Mouse (Mus musculus) midbrain, embryonic 13.5 days (tissue): ENCODE data around the gene Coa5. TPM values are rescaled to one million over a fixed set of nuclear protein-coding genes. Genes with fewer than 3 reads are reported as not detected.

Experiments used
- ATAC-seq: fragments of 200-750 bp; cut with Nextera tagmentation; 2 replicates; pipeline ENCODE4 v1.8.0; 2017; ENCODE audit warnings: mild to moderate bottlenecking, moderate TSS enrichment, moderate library complexity
- H3K27ac ChIP-seq: fragments of 300-500 bp; sonication (generic); 2 replicates; pipeline ENCODE4 v1.5.1; 2015; ENCODE audit warnings: inconsistent platforms, mild to moderate bottlenecking, moderate library complexity
- H3K27me3 ChIP-seq: fragments of 300-500 bp; sonication (generic); 2 replicates; pipeline ENCODE4 v1.6.1; 2015; ENCODE audit warnings: mild to moderate bottlenecking, inconsistent platforms
- H3K36me3 ChIP-seq: fragments of 300-500 bp; sonication (generic); 2 replicates; pipeline ENCODE4 v1.6.1; 2015; ENCODE audit warnings: mild to moderate bottlenecking, inconsistent platforms
- H3K4me1 ChIP-seq: fragments of 300-500 bp; sonication (generic); replicated peaks from 2 replicates; pipeline ENCODE4 v1.6.1; 2015; ENCODE audit warnings: inconsistent platforms
- H3K4me2 ChIP-seq: fragments of 300-500 bp; sonication (generic); replicated peaks from 2 replicates; pipeline ENCODE4 v1.6.1; 2015; ENCODE audit warnings: moderate library complexity, mild to moderate bottlenecking, inconsistent platforms
- H3K4me3 ChIP-seq: fragments of 300-500 bp; sonication (generic); replicated peaks from 2 replicates; pipeline ENCODE4 v1.5.1; 2015; ENCODE audit warnings: mild to moderate bottlenecking, inconsistent platforms
- H3K9ac ChIP-seq: fragments of 300-500 bp; sonication (generic); replicated peaks from 2 replicates; pipeline ENCODE4 v1.6.1; 2015; ENCODE audit warnings: mild to moderate bottlenecking, inconsistent platforms
- H3K9me3 ChIP-seq: fragments of 300-500 bp; sonication (generic); 2 replicates; pipeline ENCODE4 v1.6.1; 2016; ENCODE audit warnings: mild to moderate bottlenecking, inconsistent platforms
- WGBS: fragments of 180-500 bp; shearing (Covaris S2); methylation state at CpG from one replicate; pipeline ENCODE4 v1.1.7; 2015; 5-methylcytosine and 5-hydroxymethylcytosine counted together
- polyA plus RNA-seq: library from polyadenylated mRNA; unstranded; fragments of >200 nt; fragmentation: Nextera tagmentation; extraction: Ambion mirVana; gene quantifications from 2 replicates; pipeline ENCODE4 v1.2.1, GENCODE M21; 2015

Gene Coa5
- polyA plus RNA-seq, 1 experiment from 2014 or later: 52.8 TPM

GRCm38 (mm10) chr1:37415394-37415793 lies 14.5 kb downstream of the Coa5 start:
- Histone ChIP-seq H3K4me1 (no peaks in the 10 kb centered on the region), H3K36me3 (peaks cover 36% of the 10 kb centered on the region), H3K9me3 (no peaks in the 10 kb centered on the region), H3K4me2 (no peak overlapping the region), H3K27ac (no peak overlapping the region), H3K27me3 (no peaks in the 10 kb centered on the region), H3K4me3 (no peak overlapping the region), H3K9ac (no peak overlapping the region)
- 94% methylated on average over 1 of the region's 1 CpGs for WGBS
- no peak for ATAC-seq

GRCm38 (mm10) chr1:37409647-37410046 lies 20.3 kb downstream of the Coa5 start:
- Histone ChIP-seq H3K9ac (no peak overlapping the region), H3K36me3 (peaks cover 13% of the 10 kb centered on the region; the same call in 1 of the 2 replicates), H3K4me2 (no peak overlapping the region), H3K9me3 (no peaks in the 10 kb centered on the region), H3K4me1 (no peaks in the 10 kb centered on the region), H3K27ac (no peak overlapping the region), H3K27me3 (no peaks in the 10 kb centered on the region), H3K4me3 (no peak overlapping the region)
- ATAC-seq: no peak

DNA sequence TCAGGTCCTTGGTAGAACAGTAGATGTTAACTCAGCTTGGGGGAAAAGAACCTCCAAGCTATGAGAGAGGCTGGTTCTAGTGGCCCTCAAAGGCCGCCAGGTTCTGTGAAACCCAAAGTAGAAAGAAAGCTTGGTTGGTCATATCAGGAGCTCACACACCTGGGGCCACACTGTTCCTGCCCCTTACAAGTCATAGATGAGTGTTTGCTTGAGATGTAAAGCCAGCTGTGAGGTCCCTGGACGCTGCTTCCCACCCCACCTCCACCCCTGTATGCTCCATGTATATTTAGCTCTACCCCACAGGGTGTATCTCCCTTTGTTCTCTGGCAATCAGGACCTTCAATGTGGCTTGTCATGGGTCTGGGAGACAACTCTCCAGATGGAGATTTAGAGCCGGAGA lies 21.2 kb downstream of the Coa5 start:
- WGBS: 80% methylated on average over 3 of the region's 3 CpGs
- no peaks in the 10 kb centered on the region for H3K9me3 ChIP-seq
- H3K4me3 ChIP-seq: no peak overlapping the region
- no peak for ATAC-seq
- no peak overlapping the region for H3K4me2 ChIP-seq
- no peak overlapping the region for H3K27ac ChIP-seq
- H3K36me3 ChIP-seq: peaks cover 14% of the 10 kb centered on the region; the same call in 1 of the 2 replicates
- H3K9ac ChIP-seq: no peak overlapping the region
- H3K4me1 ChIP-seq: no peaks in the 10 kb centered on the region
- no peaks in the 10 kb centered on the region for H3K27me3 ChIP-seq

DNA sequence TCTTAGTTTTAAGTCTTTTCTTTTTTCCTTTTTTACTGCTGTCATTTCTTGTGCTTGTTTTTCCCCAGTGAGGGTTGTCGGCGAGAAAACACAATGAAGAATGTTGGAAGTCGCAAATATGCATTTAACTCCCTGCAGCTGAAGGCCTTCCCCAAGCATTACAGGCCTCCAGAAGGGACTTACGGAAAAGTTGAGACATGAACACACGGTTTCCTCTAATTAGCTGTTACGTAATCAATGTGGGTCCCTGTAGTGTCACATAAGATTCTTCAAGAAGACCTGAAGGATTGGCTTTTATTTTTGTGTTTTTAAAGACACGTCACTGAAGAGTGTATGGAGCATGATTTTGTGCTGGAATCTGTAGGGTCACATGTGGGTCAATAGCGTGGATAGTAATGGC lies 21.8 kb downstream of the Coa5 start:
- H3K4me3 ChIP-seq: no peak overlapping the region
- ATAC-seq: no peak
- H3K27ac ChIP-seq: no peak overlapping the region
- no peaks in the 10 kb centered on the region for H3K9me3 ChIP-seq
- H3K27me3 ChIP-seq: no peaks in the 10 kb centered on the region
- H3K4me1 ChIP-seq: no peaks in the 10 kb centered on the region
- peaks cover 14% of the 10 kb centered on the region; the same call in 1 of the 2 replicates for H3K36me3 ChIP-seq
- WGBS: 92% methylated on average over 8 of the region's 8 CpGs
- H3K9ac ChIP-seq: no peak overlapping the region
- H3K4me2 ChIP-seq: no peak overlapping the region

DNA sequence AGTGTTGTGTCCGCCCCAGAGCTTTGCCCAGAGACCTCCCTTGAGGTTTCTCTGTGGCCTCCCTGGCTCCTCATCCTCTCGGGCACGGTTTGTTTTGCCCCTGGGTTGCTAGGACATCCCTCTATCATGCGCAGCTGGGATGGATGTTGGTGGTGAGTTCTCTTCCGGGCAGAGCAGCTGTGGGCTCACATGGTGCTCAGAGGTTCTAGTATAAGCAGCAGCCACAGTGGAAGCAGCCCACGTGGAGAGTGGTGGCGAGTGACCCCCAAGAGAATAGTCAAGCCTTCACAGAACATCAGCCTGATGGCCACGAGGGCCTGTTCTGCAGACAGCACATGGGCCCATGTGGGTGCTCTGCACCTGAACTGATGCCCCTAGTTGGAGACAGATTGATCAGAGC lies 22.7 kb downstream of the Coa5 start:
- H3K27ac ChIP-seq: no peak overlapping the region
- WGBS: 86% methylated on average over 8 of the region's 8 CpGs
- no peak for ATAC-seq
- no peak overlapping the region for H3K4me3 ChIP-seq
- no peak overlapping the region for H3K4me2 ChIP-seq
- H3K9me3 ChIP-seq: no peaks in the 10 kb centered on the region
- no peaks in the 10 kb centered on the region for H3K4me1 ChIP-seq
- H3K36me3 ChIP-seq: peaks cover 18% of the 10 kb centered on the region; the same call in 1 of the 2 replicates
- no peak overlapping the region for H3K9ac ChIP-seq
- no peaks in the 10 kb centered on the region for H3K27me3 ChIP-seq

GRCm38 (mm10) chr1:37405137-37405536 lies 24.8 kb downstream of the Coa5 start:
- H3K27me3 ChIP-seq: no peaks in the 10 kb centered on the region
- no peaks in the 10 kb centered on the region for H3K4me1 ChIP-seq
- H3K9ac ChIP-seq: no peak overlapping the region
- no peak for ATAC-seq
- no peak overlapping the region for H3K27ac ChIP-seq
- 82% methylated on average over 2 of the region's 2 CpGs for WGBS
- no peaks in the 10 kb centered on the region for H3K9me3 ChIP-seq
- no peak overlapping the region for H3K4me2 ChIP-seq
- H3K36me3 ChIP-seq: peaks cover 24% of the 10 kb centered on the region
- no peak overlapping the region for H3K4me3 ChIP-seq

- Histone ChIP-seq H3K4me3 (no peak overlapping the region), H3K9ac (no peak overlapping the region), H3K9me3 (no peaks in the 10 kb centered on the region), H3K27ac (no peak overlapping the region), H3K4me2 (no peak overlapping the region), H3K27me3 (no peaks in the 10 kb centered on the region), H3K36me3 (peaks cover 42% of the 10 kb centered on the region), H3K4me1 (0 out of 2 replicates have a peak, but pooled peaks cover 6% of the 10 kb centered on the region)
- WGBS: 63% methylated on average over 4 of the region's 4 CpGs
- 0 out of 2 replicates have a peak, but pooled peaks have one; percentile 55 for ATAC-seq
These were observed 28.2 kb downstream of the Coa5 start for GRCm38 (mm10) chr1:37401687-37402086.

DNA sequence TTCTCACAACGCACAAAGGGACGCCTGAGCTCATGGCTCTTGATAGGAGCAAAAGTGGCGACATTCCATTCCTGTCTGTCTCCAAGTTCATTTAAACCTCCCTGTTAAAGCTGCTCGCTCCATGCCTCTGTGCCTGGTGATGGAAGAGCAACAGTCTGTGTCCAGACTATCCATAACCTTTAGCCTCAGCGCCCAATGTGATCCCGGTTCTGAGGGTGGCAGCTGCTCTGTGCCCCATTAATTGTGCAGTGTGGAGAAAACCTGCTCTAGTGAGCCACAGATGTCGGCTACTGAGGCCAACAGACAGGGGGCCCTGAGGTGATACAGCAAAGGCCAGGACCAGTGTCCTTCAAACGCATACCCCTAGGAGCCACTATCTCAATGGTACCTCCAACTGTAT lies 30.2 kb downstream of the Coa5 start:
- H3K27me3 ChIP-seq: no peaks in the 10 kb centered on the region
- no peak overlapping the region for H3K27ac ChIP-seq
- H3K9ac ChIP-seq: no peak overlapping the region
- 0 out of 2 replicates have a peak, but pooled peaks cover 6% of the 10 kb centered on the region for H3K4me1 ChIP-seq
- no peak for ATAC-seq
- H3K4me2 ChIP-seq: no peak overlapping the region
- H3K9me3 ChIP-seq: no peaks in the 10 kb centered on the region
- no peak overlapping the region for H3K4me3 ChIP-seq
- peaks cover 58% of the 10 kb centered on the region for H3K36me3 ChIP-seq
- WGBS: 75% methylated on average over 8 of the region's 8 CpGs

DNA sequence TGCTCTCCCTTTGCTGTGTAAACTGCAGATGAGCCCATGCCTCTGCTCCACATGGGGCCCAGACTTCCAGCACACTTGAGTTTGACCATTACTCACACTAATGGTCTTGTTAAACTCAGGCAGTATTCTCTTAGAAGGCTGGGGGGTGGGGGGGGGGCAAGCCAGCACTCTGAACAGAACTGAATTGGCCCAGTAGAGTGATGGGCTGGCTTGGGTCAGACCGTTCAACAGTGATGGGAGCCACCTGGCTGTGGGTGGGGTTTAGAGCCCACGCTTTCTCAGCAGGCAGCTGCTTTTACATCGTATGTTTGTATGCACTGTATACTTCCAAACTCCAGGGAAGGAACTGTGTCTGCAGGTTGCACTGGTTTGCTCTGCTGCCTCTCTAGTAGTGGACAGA lies 30.9 kb downstream of the Coa5 start:
- no peak overlapping the region for H3K4me2 ChIP-seq
- 0 out of 2 replicates have a peak, but pooled peaks have one; percentile 24 for ATAC-seq
- no peak overlapping the region for H3K27ac ChIP-seq
- H3K36me3 ChIP-seq: peaks cover 63% of the 10 kb centered on the region
- no peaks in the 10 kb centered on the region for H3K27me3 ChIP-seq
- H3K9ac ChIP-seq: peak overlapping the region; percentile 6; the same call in 1 of the 2 replicates
- 0 out of 2 replicates have a peak, but pooled peaks cover 6% of the 10 kb centered on the region for H3K4me1 ChIP-seq
- H3K4me3 ChIP-seq: no peak overlapping the region
- WGBS: 81% methylated on average over 3 of the region's 3 CpGs
- no peaks in the 10 kb centered on the region for H3K9me3 ChIP-seq

GRCm38 (mm10) chr1:37396481-37396880 lies 33.4 kb downstream of the Coa5 start:
- H3K9ac ChIP-seq: no peak overlapping the region
- ATAC-seq: no peak
- no peak overlapping the region for H3K27ac ChIP-seq
- no peaks in the 10 kb centered on the region for H3K27me3 ChIP-seq
- 75% methylated on average over 1 of the region's 1 CpGs for WGBS
- no peak overlapping the region for H3K4me2 ChIP-seq
- 0 out of 2 replicates have a peak, but pooled peaks cover 6% of the 10 kb centered on the region for H3K4me1 ChIP-seq
- H3K4me3 ChIP-seq: no peak overlapping the region
- H3K36me3 ChIP-seq: peaks cover 77% of the 10 kb centered on the region
- H3K9me3 ChIP-seq: no peaks in the 10 kb centered on the region

- H3K4me2 ChIP-seq: no peak overlapping the region
- no peak overlapping the region for H3K4me3 ChIP-seq
- 73% methylated on average over 5 of the region's 5 CpGs for WGBS
- H3K4me1 ChIP-seq: no peaks in the 10 kb centered on the region
- peaks cover 84% of the 10 kb centered on the region for H3K36me3 ChIP-seq
- no peak overlapping the region for H3K9ac ChIP-seq
- H3K27me3 ChIP-seq: no peaks in the 10 kb centered on the region
- ATAC-seq: no peak
- no peak overlapping the region for H3K27ac ChIP-seq
- H3K9me3 ChIP-seq: no peaks in the 10 kb centered on the region
These were observed 36.7 kb downstream of the Coa5 start for GRCm38 (mm10) chr1:37393174-37393573.

DNA sequence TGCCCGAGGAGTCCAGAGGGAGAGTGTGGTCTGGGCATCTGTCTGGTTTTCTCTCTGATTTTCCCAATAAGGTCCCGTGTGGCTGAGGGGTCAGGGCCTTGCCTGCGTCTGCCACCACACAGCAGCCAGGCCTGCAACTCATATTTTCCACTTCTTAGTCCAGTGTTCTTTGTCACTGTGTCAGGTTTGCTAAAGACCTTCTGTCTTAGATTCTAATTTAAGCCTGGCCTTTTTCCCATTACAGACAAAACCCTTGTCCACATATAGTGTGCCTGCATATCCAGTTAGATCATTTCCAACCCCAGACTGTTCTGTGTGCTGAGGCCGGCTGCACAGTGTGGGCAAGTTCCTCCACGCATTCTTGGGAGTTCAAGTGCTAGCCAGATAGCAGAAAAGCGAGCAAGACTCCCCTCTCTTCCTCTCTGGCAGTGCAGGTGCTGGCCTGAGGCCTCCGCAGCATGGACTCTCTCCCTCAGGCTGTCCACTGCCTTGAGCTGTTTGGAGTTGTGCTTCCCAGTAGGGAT lies 43.4 kb downstream of the Coa5 start:
- no peak for ATAC-seq
- Histone ChIP-seq H3K27ac (no peak overlapping the region), H3K9me3 (no peaks in the 10 kb centered on the region), H3K9ac (no peak overlapping the region), H3K4me3 (no peak overlapping the region), H3K4me2 (no peak overlapping the region), H3K27me3 (no peaks in the 10 kb centered on the region), H3K36me3 (peaks cover 52% of the 10 kb centered on the region), H3K4me1 (no peaks in the 10 kb centered on the region)
- 88% methylated on average over 7 of the region's 7 CpGs for WGBS

DNA sequence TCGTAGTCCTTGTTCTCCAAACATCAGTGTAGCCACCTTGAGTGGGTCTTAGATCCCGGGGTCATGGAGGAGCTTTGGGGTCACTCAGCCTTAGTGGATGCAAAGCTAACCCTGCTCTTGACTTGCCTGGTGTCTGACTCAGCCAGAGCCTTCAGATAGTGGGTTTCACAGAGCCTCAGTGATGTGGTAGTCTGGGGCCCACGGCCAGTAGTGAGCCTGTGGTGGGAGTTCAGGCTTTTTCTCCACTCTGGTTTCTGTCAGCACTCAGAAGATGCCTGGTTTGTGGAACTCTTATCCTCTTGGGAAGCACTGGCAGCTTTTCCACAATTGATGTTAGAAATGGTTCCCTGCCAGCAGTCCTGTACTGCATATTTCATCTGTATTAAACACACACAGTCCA lies 45.6 kb downstream of the Coa5 start:
- 87% methylated on average over 3 of the region's 3 CpGs for WGBS
- H3K4me2 ChIP-seq: no peak overlapping the region
- H3K27ac ChIP-seq: no peak overlapping the region
- ATAC-seq: no peak
- no peaks in the 10 kb centered on the region for H3K9me3 ChIP-seq
- no peak overlapping the region for H3K9ac ChIP-seq
- H3K4me1 ChIP-seq: no peaks in the 10 kb centered on the region
- H3K27me3 ChIP-seq: no peaks in the 10 kb centered on the region
- H3K4me3 ChIP-seq: no peak overlapping the region
- H3K36me3 ChIP-seq: peaks cover 49% of the 10 kb centered on the region
